Mouse (Mus musculus): ENCODE data around the gene Flot2.

DNA sequence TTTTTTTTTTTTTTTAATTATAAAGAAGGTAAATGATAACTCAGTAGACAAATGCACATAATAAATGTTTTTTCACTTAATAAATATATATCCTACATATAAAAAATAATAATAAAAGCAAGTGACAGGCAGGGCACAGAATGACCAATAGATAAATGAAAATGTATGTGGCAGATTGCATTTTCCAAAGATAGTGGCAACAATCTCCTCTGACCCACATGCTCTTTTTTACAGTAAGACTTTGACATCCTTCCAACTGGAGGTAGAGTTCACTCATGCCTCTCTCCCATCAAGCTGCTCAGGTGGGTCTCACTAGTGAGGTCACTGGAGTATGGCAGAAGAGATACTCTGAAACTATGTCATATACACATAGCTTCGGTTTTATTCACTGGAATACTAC is 24.8 kb downstream of the Flot2 start:
- TF ChIP-seq CTCF (IDR thresholded peaks at IDR 0.05; ENCODE audit: low read depth) = no peak
- TF ChIP-seq EP300 (IDR thresholded peaks at IDR 0.05; ENCODE audit: low read depth) = peak; percentile 70
